Mouse (Mus musculus) intestine, embryonic 15.5 days (tissue): Measurements from ENCODE around the gene Ift81. TPM values are rescaled to one million over a fixed set of nuclear protein-coding genes. Genes with fewer than 3 reads are reported as not detected.

ENCODE experiments used
- ATAC-seq: fragments of 200-750 bp; cut with Nextera tagmentation; 2 replicates; pipeline ENCODE4 v1.8.0; 2017; ENCODE audit warnings: moderate TSS enrichment, moderate library complexity
- H3K27ac ChIP-seq: fragments of 300-500 bp; sonication (generic); 2 replicates; pipeline ENCODE4 v1.5.1; 2015; ENCODE audit warnings: mild to moderate bottlenecking, inconsistent platforms
- H3K27me3 ChIP-seq: fragments of 300-500 bp; sonication (generic); replicated peaks from 2 replicates; pipeline ENCODE4 v1.6.1; 2015; ENCODE audit warnings: inconsistent platforms
- H3K36me3 ChIP-seq: fragments of 300-500 bp; sonication (generic); 2 replicates; pipeline ENCODE4 v1.6.1; 2015; ENCODE audit warnings: inconsistent platforms
- H3K4me1 ChIP-seq: fragments of 300-500 bp; sonication (generic); replicated peaks from 2 replicates; pipeline ENCODE4 v1.6.1; 2015; ENCODE audit warnings: inconsistent platforms
- H3K4me2 ChIP-seq: fragments of 300-500 bp; sonication (generic); replicated peaks from 2 replicates; pipeline ENCODE4 v1.6.1; 2015; ENCODE audit warnings: mild to moderate bottlenecking, inconsistent platforms
- H3K4me3 ChIP-seq: fragments of 300-500 bp; sonication (generic); replicated peaks from 2 replicates; pipeline ENCODE4 v1.5.1; 2015; ENCODE audit warnings: inconsistent platforms
- H3K9ac ChIP-seq: fragments of 300-500 bp; sonication (generic); 2 replicates; pipeline ENCODE4 v1.6.1; 2015; ENCODE audit warnings: inconsistent platforms
- H3K9me3 ChIP-seq: fragments of 300-500 bp; sonication (generic); 2 replicates; pipeline ENCODE4 v1.6.1; 2016; ENCODE audit warnings: inconsistent platforms
- WGBS: fragments of 180-500 bp; shearing (Covaris S2); methylation state at CpG from one replicate; pipeline ENCODE4 v1.1.7; 2015; 5-methylcytosine and 5-hydroxymethylcytosine counted together
- polyA plus RNA-seq: library from polyadenylated mRNA; unstranded; fragments of >200 nt; fragmentation: Nextera tagmentation; extraction: Ambion mirVana; gene quantifications from 2 replicates; pipeline ENCODE4 v1.2.1, GENCODE M21; 2015

The Ift81 gene
- polyA plus RNA-seq, 1 experiment from 2014 or later: 28.8 TPM

DNA sequence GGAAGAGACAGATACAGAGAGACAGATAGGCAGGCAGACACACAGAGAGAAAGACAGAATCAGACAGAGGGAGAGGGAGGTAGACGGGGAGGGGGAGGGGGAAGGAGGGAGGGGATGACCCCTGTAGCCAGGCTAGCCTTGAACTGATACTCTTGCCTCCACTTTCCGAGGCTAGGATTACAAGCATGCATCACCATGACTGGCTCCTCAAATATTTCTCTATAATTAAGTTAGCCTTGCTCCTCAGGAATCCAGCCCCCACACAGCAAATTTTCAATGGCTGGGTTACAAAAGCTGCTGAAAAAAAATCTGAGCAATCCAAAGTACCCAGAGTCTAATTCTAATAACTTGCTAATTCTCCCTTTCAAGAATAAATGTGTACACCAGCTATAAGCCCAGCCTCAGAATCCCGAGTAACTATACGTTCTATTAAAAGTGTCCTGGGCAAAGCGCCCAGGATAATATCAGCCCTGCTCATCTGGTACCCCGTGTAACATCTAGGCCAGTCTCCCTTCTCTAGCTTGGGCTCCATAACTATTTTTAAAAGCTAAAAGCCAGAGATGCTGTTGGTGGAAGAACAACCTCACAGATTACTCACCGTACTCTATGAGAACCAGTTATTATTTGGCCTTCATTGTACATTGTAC lies 37.5 kb downstream of the Ift81 start:
- Histone ChIP-seq H3K9ac (no peak overlapping the region), H3K4me2 (no peak overlapping the region), H3K9me3 (no peaks in the 10 kb centered on the region), H3K4me3 (no peak overlapping the region), H3K27me3 (no peaks in the 10 kb centered on the region), H3K4me1 (no peaks in the 10 kb centered on the region), H3K36me3 (peaks cover 12% of the 10 kb centered on the region; the same call in 1 of the 2 replicates), H3K27ac (no peak overlapping the region)
- ATAC-seq: no peak
- WGBS: 68% methylated on average over 7 of the region's 7 CpGs

DNA sequence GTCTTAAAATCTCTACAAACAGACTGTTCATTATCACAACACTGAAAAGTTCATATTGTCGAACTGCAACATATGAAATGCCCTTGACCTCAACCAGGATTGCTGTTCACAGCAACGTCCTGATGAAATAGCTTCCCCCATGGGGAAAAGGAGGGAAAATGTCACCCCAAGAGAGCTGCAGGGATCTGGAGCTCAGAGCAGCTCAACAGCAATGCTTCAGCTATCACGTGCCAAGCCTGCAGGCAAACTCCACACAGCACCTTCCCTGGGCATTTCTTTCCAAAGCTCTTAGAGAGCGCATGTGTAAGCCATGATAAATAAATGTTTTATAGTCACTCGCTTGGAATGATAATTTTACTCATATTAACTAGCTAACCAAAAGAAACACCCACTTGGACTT lies 42.3 kb downstream of the Ift81 start:
- no peak overlapping the region for H3K9ac ChIP-seq
- H3K27me3 ChIP-seq: no peaks in the 10 kb centered on the region
- H3K36me3 ChIP-seq: 0 out of 2 replicates have a peak, but pooled peaks cover 4% of the 10 kb centered on the region
- no peak overlapping the region for H3K4me3 ChIP-seq
- ATAC-seq: no peak
- no peaks in the 10 kb centered on the region for H3K4me1 ChIP-seq
- 81% methylated on average over 5 of the region's 5 CpGs for WGBS
- H3K4me2 ChIP-seq: no peak overlapping the region
- H3K9me3 ChIP-seq: no peaks in the 10 kb centered on the region
- H3K27ac ChIP-seq: no peak overlapping the region

DNA sequence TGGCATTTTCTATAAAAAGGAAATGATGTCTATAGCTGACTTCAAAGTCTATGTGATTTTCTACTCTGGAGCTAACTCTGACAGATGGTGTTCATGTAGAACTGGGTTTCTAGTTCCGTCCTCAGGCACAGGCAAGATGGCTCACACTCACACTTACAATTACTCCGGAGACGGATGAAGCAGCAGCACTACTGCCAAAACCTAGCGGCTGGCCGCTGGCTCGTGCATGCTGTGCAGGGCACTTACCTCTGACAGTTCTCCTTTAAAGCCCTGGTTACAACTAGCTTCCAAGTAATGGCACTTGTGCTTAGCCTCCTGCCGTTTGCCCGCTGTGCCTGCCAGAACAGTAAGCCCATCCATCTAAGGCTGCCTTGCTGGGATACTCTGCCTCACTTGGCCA lies 47.7 kb downstream of the Ift81 start:
- Histone ChIP-seq H3K9ac (no peak overlapping the region), H3K4me1 (no peaks in the 10 kb centered on the region), H3K36me3 (peaks cover 11% of the 10 kb centered on the region), H3K27ac (no peak overlapping the region), H3K27me3 (no peaks in the 10 kb centered on the region), H3K9me3 (no peaks in the 10 kb centered on the region), H3K4me2 (no peak overlapping the region), H3K4me3 (no peak overlapping the region)
- 80% methylated on average over 8 of the region's 8 CpGs for WGBS
- no peak for ATAC-seq

DNA sequence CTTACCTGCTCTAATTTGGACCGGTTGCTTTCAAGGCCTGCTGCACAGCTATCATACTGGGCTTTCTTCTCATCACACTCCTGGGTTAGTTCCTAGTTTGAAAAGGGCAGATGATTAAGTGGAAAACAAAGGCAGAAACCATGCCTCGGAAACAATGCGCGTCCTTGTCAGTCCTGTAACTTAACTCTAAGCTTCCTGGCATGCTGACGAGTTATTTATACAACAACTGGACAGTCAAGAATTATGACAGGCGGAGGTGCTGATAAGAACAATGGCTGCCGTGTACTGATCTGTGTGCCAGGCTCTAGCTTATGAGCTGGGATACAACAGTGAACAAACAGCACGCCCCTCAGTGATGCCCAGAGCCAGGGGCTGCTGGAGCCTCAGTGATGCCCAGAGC lies 53.7 kb downstream of the Ift81 start:
- no peak for ATAC-seq
- 41% methylated on average over 8 of the region's 8 CpGs for whole genome bisulfite sequencing

DNA sequence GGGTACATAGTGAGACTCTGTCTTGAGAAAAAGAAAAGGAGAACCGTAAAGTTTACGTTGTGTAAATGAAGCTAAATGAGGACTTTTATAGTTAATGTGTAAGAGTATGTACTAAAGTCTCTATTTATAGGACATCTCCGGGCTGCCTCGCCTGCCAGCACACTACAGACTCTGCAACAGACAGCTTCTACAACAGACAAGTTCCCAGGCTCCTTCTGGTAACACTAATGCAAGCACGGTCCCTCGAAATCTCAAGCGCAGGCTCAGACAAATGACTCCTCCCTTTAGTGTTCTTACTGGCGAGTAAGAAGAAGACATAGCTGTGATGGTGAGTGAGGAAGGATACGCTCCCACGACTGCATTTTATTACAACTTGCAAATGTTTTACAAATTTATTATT lies 56.2 kb downstream of the Ift81 start:
- Histone ChIP-seq H3K27me3 (no peaks in the 10 kb centered on the region), H3K36me3 (peaks cover 5% of the 10 kb centered on the region), H3K27ac (no peak overlapping the region), H3K4me1 (no peaks in the 10 kb centered on the region), H3K9ac (no peak overlapping the region), H3K4me2 (no peak overlapping the region), H3K9me3 (no peaks in the 10 kb centered on the region), H3K4me3 (no peak overlapping the region)
- ATAC-seq: no peak
- 85% methylated on average over 10 of the region's 10 CpGs for WGBS

More for the DNA sequence above, 53.7 kb downstream of the Ift81 start:
- peaks cover 5% of the 10 kb centered on the region for H3K36me3 ChIP-seq
- no peaks in the 10 kb centered on the region for H3K27me3 ChIP-seq
- no peaks in the 10 kb centered on the region for H3K4me1 ChIP-seq
- no peak overlapping the region for H3K4me3 ChIP-seq
- H3K27ac ChIP-seq: no peak overlapping the region
- H3K9me3 ChIP-seq: no peaks in the 10 kb centered on the region
- no peak overlapping the region for H3K9ac ChIP-seq
- H3K4me2 ChIP-seq: no peak overlapping the region

DNA sequence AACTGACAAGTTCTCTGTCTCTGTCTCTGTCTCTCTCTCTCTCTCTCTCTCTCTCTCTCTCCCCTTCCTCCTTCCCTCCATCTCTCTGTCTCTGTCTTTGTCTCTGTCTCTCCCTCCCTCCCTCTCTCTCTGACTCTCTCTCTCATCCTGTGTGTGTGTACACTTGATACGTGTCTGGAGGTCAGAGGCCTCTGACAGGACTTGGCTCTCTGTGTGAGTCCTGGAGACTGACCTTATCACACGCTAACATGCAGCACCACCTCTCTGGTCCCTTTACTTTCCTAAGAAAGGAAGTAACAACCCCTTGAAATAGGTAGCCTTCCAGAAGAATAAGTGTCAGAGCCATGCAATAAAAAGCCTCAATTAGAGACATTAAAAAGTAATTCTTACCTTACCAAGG lies 59.2 kb downstream of the Ift81 start:
- Histone ChIP-seq H3K4me2 (no peak overlapping the region), H3K4me1 (0 out of 2 replicates have a peak, but pooled peaks cover 3% of the 10 kb centered on the region), H3K27me3 (no peaks in the 10 kb centered on the region), H3K9ac (no peak overlapping the region), H3K9me3 (no peaks in the 10 kb centered on the region), H3K4me3 (no peak overlapping the region), H3K36me3 (peaks cover 5% of the 10 kb centered on the region), H3K27ac (no peak overlapping the region)
- no peak for ATAC-seq
- WGBS: 73% methylated on average over 2 of the region's 2 CpGs

DNA sequence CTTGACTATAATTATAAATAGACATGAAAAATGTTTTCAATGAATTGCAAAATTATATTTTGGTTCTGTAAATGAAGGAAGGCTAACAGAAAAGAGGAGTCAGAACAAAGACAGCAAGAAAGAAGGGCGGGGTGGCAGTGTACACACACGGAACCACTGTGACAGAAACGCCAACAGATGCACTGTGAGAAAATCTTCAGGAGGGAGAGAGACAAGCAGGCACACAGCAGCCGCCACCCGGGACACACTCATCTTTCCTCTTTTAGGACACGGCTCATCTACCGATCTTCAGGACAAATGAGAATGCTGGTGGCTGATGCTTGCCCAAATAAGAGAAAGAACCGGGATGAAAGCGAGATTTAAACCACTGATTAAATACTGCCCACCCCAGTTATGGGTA lies 61.7 kb downstream of the Ift81 start:
- Histone ChIP-seq H3K4me1 (0 out of 2 replicates have a peak, but pooled peaks cover 6% of the 10 kb centered on the region), H3K9ac (no peak overlapping the region), H3K27ac (no peak overlapping the region), H3K27me3 (no peaks in the 10 kb centered on the region), H3K36me3 (no peaks in the 10 kb centered on the region), H3K4me2 (no peak overlapping the region), H3K9me3 (no peaks in the 10 kb centered on the region), H3K4me3 (no peak overlapping the region)
- WGBS: 75% methylated on average over 9 of the region's 9 CpGs
- ATAC-seq: no peak

DNA sequence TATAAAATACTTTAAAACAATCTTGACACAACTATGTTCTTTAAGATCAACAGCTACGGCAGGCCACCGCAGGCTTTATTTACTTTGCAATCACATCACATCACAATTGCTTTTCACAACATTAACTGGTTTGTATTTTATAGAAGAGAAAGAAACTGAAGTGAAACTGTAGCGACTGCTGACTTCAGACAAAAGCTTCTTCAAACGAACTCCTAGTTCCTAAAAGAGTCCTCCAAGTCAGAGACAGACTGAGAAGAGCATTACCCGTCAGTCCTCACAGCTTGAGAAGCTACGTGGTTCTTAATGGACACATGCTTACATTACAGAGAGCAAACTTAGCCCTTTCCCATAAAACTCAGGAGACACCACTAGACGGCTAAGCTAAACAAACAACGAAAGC lies 63.9 kb downstream of the Ift81 start:
- Histone ChIP-seq H3K27me3 (no peaks in the 10 kb centered on the region), H3K36me3 (no peaks in the 10 kb centered on the region), H3K27ac (peak overlapping the region; percentile 29; the same call in 1 of the 2 replicates), H3K4me3 (no peak overlapping the region), H3K9ac (no peak overlapping the region), H3K4me1 (0 out of 2 replicates have a peak, but pooled peaks cover 6% of the 10 kb centered on the region), H3K9me3 (no peaks in the 10 kb centered on the region), H3K4me2 (peak overlapping the region; percentile 43)
- no peak for ATAC-seq
- WGBS: 27% methylated on average over 8 of the region's 8 CpGs

DNA sequence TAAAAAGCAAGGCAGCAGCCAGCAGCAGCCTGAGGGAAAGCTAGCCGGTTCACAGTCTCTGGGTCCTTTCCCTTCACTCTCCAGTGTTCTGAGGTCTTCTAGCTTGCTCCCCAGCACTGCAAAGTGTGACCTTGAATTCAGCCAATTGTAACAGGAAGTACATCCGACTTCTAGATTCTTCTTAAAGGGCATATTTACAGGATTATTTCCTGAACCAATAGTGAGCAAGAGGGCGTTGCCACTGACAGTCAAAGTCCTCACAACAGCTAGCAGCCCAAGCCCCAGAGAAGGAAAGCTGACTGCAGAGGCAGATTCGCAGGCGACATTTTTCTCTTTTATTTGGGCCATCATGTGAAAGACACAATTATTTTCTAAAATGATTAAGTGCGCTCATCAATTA lies 65.6 kb downstream of the Ift81 start:
- Histone ChIP-seq H3K27me3 (no peaks in the 10 kb centered on the region), H3K36me3 (no peaks in the 10 kb centered on the region), H3K9me3 (no peaks in the 10 kb centered on the region), H3K4me2 (0 out of 2 replicates have a peak overlapping the region, but pooled peaks have one; percentile 11), H3K9ac (no peak overlapping the region), H3K4me3 (no peak overlapping the region), H3K4me1 (0 out of 2 replicates have a peak, but pooled peaks cover 6% of the 10 kb centered on the region), H3K27ac (peak overlapping the region; percentile 71)
- peak; percentile 90 for ATAC-seq
- WGBS: 43% methylated on average over 6 of the region's 6 CpGs

DNA sequence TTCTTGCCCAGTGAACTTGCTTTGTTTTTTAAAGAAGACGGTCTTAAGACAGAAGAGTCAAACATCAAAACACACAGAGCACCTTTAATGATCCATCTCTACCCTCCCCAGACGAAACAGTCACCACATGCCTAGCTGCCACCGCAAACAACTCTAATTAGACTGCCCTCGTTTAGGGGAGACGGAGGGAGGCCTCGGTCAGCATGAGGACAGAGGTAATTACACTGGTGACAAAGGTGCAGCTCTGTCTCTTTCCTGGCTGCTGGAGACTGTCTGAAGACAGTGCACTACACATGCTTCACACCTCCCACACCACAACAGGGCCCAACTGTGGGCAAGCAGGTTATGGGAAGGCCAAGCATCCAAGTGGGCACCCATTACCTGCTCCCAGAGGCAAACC lies 66.5 kb downstream of the Ift81 start:
- H3K27ac ChIP-seq: 0 out of 2 replicates have a peak overlapping the region, but pooled peaks have one; percentile 9
- no peak for ATAC-seq
- no peak overlapping the region for H3K4me2 ChIP-seq
- H3K4me1 ChIP-seq: 0 out of 2 replicates have a peak, but pooled peaks cover 6% of the 10 kb centered on the region
- no peaks in the 10 kb centered on the region for H3K9me3 ChIP-seq
- no peak overlapping the region for H3K4me3 ChIP-seq
- H3K36me3 ChIP-seq: no peaks in the 10 kb centered on the region
- H3K27me3 ChIP-seq: no peaks in the 10 kb centered on the region
- 66% methylated on average over 6 of the region's 6 CpGs for WGBS
- H3K9ac ChIP-seq: no peak overlapping the region

DNA sequence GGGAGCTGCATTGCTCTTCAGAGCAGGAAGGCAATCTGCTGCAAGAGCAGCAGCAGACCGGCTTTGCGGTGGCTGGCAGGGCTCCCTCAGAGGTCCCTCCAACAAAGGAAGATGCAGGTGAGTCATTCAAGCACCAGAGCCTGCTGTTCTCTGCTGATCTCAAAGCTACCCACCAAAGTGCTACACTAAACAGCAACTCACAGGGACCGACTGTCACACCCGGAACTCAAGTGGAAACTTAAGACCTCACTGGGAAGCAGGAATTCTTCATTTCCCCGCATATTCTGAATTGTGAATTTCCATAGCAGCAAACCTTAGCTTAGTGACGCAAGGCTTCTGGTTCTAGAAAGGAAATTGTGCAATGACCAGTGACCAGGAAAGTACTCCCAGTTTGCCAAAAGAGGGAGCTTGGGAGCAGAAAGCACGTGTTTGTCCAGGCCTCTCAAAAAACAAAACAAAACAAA lies 67.0 kb downstream of the Ift81 start:
- 55% methylated on average over 7 of the region's 7 CpGs for WGBS
- Histone ChIP-seq H3K4me1 (0 out of 2 replicates have a peak, but pooled peaks cover 6% of the 10 kb centered on the region), H3K4me2 (no peak overlapping the region), H3K27ac (no peak overlapping the region), H3K9me3 (no peaks in the 10 kb centered on the region), H3K4me3 (no peak overlapping the region), H3K36me3 (no peaks in the 10 kb centered on the region), H3K27me3 (no peaks in the 10 kb centered on the region), H3K9ac (no peak overlapping the region)
- ATAC-seq: peak; percentile 30; the same call in 1 of the 2 replicates

DNA sequence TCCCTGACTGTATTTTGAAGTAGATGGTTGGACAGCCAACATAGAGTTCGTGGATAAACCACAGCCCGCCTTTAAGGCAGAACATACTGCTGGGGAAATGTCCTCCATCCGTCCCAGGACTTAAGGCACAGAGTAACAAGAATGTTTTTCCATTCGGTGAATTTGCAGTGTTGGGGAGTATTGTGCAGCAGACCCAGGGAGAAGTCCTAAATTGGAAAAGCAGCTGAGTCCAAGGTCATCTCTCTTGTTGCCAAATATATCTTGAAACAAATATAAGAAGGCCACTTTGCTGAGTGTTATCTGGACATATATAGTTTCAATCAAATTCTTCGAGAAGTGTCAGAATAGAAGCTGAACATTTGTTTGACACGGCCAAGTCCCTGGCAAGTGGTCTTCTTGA lies 70.9 kb downstream of the Ift81 start:
- Histone ChIP-seq H3K4me3 (no peak overlapping the region), H3K4me2 (no peak overlapping the region), H3K9ac (no peak overlapping the region), H3K27ac (no peak overlapping the region), H3K27me3 (no peaks in the 10 kb centered on the region), H3K9me3 (no peaks in the 10 kb centered on the region), H3K36me3 (peaks cover 2% of the 10 kb centered on the region; the same call in 1 of the 2 replicates), H3K4me1 (no peaks in the 10 kb centered on the region)
- WGBS: 86% methylated on average over 6 of the region's 6 CpGs
- no peak for ATAC-seq

DNA sequence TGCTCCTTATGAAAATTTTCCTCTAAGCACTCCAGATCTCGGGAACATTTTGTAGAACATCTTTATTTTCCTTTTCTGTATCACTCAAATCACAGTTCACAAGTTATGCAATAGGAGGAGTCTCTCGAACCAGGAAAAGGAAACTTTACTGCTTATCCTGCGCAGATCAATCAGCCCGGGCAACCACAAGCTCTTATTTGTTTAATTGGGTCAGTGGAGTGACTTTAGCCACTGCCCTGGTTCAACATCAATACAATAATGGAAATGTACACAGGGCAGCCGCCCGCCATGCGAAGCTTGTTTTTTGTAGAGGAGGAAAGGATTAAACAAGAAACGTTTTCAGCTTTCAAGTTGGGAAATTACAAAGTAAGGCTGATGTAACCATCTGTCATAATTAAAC lies 72.4 kb downstream of the Ift81 start:
- Histone ChIP-seq H3K27ac (no peak overlapping the region), H3K4me2 (no peak overlapping the region), H3K9me3 (no peaks in the 10 kb centered on the region), H3K9ac (no peak overlapping the region), H3K27me3 (no peaks in the 10 kb centered on the region), H3K4me1 (no peaks in the 10 kb centered on the region), H3K36me3 (peaks cover 6% of the 10 kb centered on the region; the same call in 1 of the 2 replicates), H3K4me3 (no peak overlapping the region)
- ATAC-seq: no peak
- WGBS: 77% methylated on average over 8 of the region's 8 CpGs
